Mouse (Mus musculus) urinary bladder, postnatal 14 days (tissue): ENCODE measurements around the gene Rnh1.

ENCODE experiments used
- DNase-seq: peaks from one replicate; pipeline ENCODE4 v3.0.0; 2021; ENCODE audit warnings: low spot score

Gene Rnh1

GRCm38 (mm10) chr7:141164850-141165249 is 7.8 kb downstream of the Rnh1 start:
- peak; percentile 71 for DNase-seq

DNA sequence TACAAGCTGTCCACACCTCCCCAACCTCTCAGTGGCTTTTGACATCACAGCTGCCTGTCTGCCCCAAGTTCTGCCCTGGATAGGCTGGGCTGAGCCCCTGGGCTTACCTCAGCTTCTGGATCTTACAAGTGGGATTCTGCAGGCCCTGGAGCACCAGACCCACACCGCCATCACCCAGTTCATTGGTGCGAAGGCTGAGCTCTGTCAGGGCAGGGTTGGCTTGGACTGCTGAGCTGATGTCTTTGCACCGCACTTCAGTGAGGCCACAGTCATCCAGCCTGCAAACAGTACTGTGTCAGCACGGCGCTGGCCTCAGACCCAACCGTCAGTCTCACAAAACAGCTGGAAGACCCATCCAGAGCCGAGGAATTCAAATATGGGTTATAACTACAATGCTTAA is 8.3 kb downstream of the Rnh1 start:
- DNase-seq, result no peak

- no peak for DNase-seq
Observed at GRCm38 (mm10) chr7:141155362-141155761, 17.3 kb downstream of the Rnh1 start.

GRCm38 (mm10) chr7:141148639-141149038 is 24.0 kb downstream of the Rnh1 start:
- no peak for DNase-seq

GRCm38 (mm10) chr7:141147044-141147443 is 25.6 kb downstream of the Rnh1 start:
- DNase-seq, result no peak

GRCm38 (mm10) chr7:141146043-141146595 is 26.5 kb downstream of the Rnh1 start:
- no peak for DNase-seq

DNA sequence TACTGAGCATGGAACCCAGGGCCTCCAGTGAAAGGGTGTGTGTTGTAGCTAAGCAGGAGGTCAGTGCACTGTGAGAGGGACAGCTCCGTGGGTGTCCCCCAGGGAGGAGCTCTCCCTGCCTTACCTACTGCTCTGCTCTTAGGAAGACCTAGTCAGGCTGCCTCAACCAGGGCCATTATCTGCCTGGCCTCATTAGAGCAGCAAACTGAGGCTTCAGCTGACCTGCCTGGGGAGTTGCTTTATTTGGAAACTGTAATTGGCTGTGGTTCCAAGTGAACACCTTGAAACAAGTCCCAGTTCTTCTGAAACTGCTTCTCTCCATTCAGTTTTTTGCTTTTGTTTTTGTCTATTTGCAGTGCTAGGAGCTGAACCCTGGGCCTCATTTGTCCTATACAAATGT is 27.3 kb downstream of the Rnh1 start:
- DNase-seq, result no peak

- no peak for DNase-seq
Observed at GRCm38 (mm10) chr7:141144650-141145049, 28.0 kb downstream of the Rnh1 start.

GRCm38 (mm10) chr7:141143861-141144260 is 28.8 kb downstream of the Rnh1 start:
- no peak for DNase-seq

GRCm38 (mm10) chr7:141143112-141143511 is 29.5 kb downstream of the Rnh1 start:
- DNase-seq, result no peak

- no peak for DNase-seq
Observed at GRCm38 (mm10) chr7:141141326-141141725, 31.3 kb downstream of the Rnh1 start.

DNA sequence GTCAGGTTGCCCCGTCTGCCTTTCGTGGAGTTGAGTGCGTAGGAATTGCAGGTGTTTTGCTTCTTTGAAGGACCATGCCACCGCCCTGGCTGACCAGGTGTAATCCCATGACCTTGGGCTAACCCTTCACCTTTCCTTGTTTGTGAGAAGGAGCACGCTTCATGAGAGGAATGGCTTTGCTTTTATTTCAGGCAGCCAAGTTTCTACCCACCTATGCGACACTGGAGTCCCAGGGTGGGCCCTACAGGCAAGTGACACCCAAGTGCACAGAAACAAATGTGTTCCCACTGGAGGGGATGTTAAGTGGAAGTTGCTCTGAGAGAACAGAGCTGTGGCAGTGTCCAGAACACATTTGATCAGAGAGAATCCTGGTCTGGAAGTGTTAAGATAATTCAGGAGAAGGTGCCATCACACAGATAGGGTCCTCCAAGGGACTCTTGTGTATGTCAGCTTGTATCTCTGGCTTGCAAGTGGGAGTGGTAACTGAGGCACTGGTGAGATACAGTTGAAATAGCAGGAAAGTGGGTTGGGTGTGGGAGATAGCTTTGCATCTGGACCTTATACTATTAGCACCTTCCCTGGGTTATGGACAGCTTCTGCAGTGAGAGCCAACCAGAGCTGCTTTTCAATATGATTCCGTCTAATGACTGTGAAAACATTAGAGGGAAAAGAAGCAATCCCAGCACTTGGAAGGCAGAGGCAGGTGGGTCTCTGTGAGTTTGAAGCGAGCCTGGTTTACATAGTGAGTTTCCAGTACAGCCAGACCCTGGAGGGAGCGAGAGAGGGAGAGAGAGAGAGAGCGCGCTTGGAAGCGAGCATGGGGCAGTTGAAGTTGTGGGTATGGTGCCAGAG is 40.5 kb downstream of the Rnh1 start:
- no peak for DNase-seq

DNA sequence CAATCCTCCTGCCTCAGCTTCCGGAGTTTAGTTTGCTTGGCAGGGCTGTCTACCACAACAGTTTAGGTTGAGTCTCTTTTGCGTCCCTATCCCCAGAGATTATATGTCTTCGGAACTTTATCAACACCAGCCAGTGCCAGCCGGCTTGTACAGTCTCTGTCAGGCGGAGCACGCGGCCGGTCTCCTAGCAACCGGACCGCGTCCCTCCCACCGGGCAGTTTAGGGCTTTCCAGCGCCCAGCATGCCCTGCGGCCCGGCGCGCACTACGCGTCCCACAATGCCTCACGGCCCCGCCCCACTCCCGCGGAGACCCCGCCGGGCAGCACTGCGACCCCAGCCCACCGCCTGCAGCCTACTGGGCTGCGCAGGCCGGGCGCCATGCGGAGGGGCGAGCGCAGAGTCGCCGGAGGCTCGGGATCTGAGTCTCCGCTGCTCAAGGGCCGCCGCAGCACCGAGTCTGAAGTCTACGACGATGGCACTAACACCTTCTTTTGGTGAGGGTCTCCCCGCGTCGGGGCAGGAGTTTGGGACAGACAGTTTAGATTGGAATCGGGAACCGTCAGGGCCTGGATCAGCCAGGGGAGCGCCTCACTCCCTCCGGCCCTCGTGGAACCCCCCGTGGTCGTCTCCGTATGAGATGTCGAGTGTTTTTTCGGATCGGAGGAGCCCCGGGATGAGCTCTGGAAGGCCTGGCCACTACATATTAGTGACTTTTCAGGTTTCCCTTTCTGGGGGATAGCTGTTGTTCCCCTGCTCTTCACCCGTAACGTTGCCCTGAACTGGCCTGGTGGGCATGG is 41.4 kb downstream of the Rnh1 start:
- DNase-seq, result peak; percentile 90

DNA sequence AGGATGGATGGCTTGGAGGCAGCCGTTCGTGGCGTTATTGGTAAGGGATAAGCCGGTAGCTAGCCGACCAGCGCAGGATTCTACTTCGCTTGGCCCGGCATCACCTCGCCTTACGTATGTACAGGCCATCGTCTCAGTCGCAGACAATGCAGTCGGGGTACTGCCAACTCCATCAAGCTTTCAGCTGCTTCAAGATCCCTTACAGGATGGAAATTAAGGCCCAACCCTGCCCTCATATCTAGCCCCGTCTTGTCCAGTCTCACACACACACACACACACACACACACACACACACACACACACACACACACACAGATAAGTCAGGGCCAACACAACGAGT is 49.2 kb downstream of the Rnh1 start:
- no peak for DNase-seq

- peak; percentile 97 for DNase-seq
Observed at GRCm38 (mm10) chr7:141122689-141123516, 49.8 kb downstream of the Rnh1 start.

GRCm38 (mm10) chr7:141122245-141122644 is 50.4 kb downstream of the Rnh1 start, which contains the start of gene Ptdss2:
Ptdss2 (plus strand) TSS chr7:141122382.
- DNase-seq, result no peak

- DNase-seq, result no peak
Observed at GRCm38 (mm10) chr7:141121051-141121531, 51.6 kb downstream of the Rnh1 start.

DNA sequence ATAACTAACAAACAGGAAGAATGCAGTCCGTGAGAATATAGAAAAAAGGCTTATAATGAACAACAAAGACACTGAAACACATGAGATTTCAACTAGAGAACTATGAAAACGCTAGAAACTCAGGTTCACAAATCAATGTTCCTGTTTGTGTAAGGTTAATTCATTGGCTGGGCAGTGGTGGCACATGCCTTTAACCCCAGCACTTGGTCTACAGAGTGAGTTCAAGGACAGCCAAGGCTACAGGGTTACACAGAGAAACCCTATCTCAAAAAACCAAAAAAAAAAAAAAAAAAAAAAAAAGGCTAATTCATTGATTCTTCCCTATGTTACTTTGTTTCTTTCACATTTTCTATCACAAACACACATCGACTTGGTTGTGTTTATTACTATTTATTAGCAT is 52.1 kb downstream of the Rnh1 start:
- no peak for DNase-seq

- DNase-seq, result no peak
Observed at GRCm38 (mm10) chr7:141119487-141119886, 53.2 kb downstream of the Rnh1 start.

DNA sequence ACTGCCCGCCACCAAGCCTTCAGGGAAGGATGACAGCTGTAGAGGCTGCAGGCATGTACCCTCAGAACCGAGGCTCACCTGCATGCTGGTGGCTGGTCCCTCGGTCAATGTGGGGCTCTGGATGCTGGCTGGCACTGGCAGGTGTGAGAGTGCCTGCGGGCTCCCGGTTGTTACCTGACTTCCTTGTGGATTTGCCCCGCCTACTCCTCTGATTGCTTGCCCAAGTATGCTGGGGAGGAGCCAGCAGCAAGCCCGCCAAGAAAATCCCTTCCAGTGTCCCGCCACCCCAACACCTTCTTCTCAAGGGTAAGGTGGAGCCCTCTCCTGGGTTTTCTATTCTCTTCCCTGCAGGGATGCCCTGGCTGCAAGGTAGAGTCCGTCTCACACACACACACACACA is 55.0 kb downstream of the Rnh1 start, which contains the start of gene Ano9:
Ano9 (minus strand) TSS at position 171 of the 400 bp plus-strand sequence.
- DNase-seq, result peak; percentile 50

DNA sequence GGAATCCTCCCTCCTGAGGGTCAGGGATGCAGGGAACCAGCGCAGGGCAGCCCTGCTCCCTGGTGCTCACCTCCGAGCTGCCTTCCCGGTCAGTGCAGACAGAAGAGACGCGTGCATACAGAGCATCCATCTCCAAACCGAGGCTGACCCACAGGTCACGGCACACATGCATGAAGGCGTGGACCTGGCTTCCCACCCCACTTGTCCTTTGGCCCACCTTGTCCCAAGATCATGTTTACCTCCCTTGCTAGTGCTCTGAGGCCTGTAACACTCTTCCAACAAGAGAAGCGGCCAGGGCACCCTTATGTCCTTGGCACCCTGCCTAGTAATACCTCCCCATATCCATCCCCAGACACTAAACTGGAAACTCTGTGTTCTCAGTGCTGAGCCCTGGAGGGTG is 56.8 kb downstream of the Rnh1 start:
- DNase-seq, result no peak
